Mouse (Mus musculus) midbrain, embryonic 16.5 days (tissue): ENCODE measurements around the gene 9030612E09Rik. TPM values are rescaled to one million over a fixed set of nuclear protein-coding genes. Genes with fewer than 3 reads are reported as not detected.

ENCODE experiments used
- ATAC-seq: fragments of 200-750 bp; cut with Nextera tagmentation; 2 replicates; pipeline ENCODE4 v1.8.0; 2017; ENCODE audit warnings: moderate TSS enrichment
- H3K27ac ChIP-seq: fragments of 300-500 bp; sonication (generic); 2 replicates; pipeline ENCODE4 v1.5.1; 2014; ENCODE audit warnings: mild to moderate bottlenecking, low read length, mixed read lengths
- H3K27me3 ChIP-seq: fragments of 300-500 bp; sonication (generic); 2 replicates; pipeline ENCODE4 v1.6.1; 2014; ENCODE audit warnings: low read depth, low read length, mixed read lengths; ENCODE audit not compliant: control insufficient read depth, insufficient read depth
- H3K36me3 ChIP-seq: fragments of 300-500 bp; sonication (generic); 2 replicates; pipeline ENCODE4 v1.6.1; 2014; ENCODE audit warnings: mild to moderate bottlenecking, low read length, moderate library complexity, mixed read lengths; ENCODE audit not compliant: control insufficient read depth, insufficient read depth
- H3K4me1 ChIP-seq: fragments of 300-500 bp; sonication (generic); 2 replicates; pipeline ENCODE4 v1.6.1; 2014; ENCODE audit warnings: mild to moderate bottlenecking, low read length, mixed read lengths; ENCODE audit not compliant: control insufficient read depth, insufficient read depth
- H3K4me2 ChIP-seq: fragments of 300-500 bp; sonication (generic); 2 replicates; pipeline ENCODE4 v1.6.1; 2014; ENCODE audit warnings: mild to moderate bottlenecking, low read length, mixed read lengths
- H3K4me3 ChIP-seq: fragments of 300-500 bp; sonication (generic); 2 replicates; pipeline ENCODE4 v1.5.1; 2014; ENCODE audit warnings: low read depth, mild to moderate bottlenecking, low read length, moderate library complexity, mixed read lengths
- H3K9ac ChIP-seq: fragments of 300-500 bp; sonication (generic); 2 replicates; pipeline ENCODE4 v1.6.1; 2014; ENCODE audit warnings: low read depth, low read length, mixed read lengths
- H3K9me3 ChIP-seq: fragments of 300-500 bp; sonication (generic); replicated peaks from 2 replicates; pipeline ENCODE4 v1.6.1; 2014; ENCODE audit warnings: mild to moderate bottlenecking, low read length, mixed read lengths; ENCODE audit not compliant: control insufficient read depth, poor library complexity, severe bottlenecking
- WGBS: fragments of 180-500 bp; shearing (Covaris S2); extraction: QIAGEN DNeasy Blood & Tissue Kit; methylation state at CpG from one replicate; pipeline ENCODE4 v1.1.7; 2014; 5-methylcytosine and 5-hydroxymethylcytosine counted together
- polyA plus RNA-seq: library from polyadenylated mRNA; unstranded; fragments of >200 nt; fragmentation: Nextera tagmentation; extraction: Ambion mirVana; gene quantifications from 2 replicates; pipeline ENCODE4 v1.2.1, GENCODE M21; 2015

Gene 9030612E09Rik
- polyA plus RNA-seq, 1 experiment from 2014 or later: 1.8 TPM

GRCm38 (mm10) chr10:43162318-43162717, 12.2 kb upstream of the 9030612E09Rik start:
- Histone ChIP-seq H3K27ac (peak overlapping the region; percentile 57), H3K9me3 (no peaks in the 10 kb centered on the region), H3K4me2 (peak overlapping the region; percentile 26; the same call in 1 of the 2 replicates), H3K4me3 (no peak overlapping the region), H3K27me3 (no peaks in the 10 kb centered on the region), H3K4me1 (peaks cover 7% of the 10 kb centered on the region; the same call in 1 of the 2 replicates), H3K9ac (no peak overlapping the region; the same call in 1 of the 2 replicates), H3K36me3 (no peaks in the 10 kb centered on the region)
- peak; percentile 28; the same call in 1 of the 2 replicates for ATAC-seq
- 38% methylated on average over 12 of the region's 12 CpGs for WGBS

- no peaks in the 10 kb centered on the region for H3K36me3 ChIP-seq
- H3K4me1 ChIP-seq: peaks cover 11% of the 10 kb centered on the region; the same call in 1 of the 2 replicates
- 91% methylated on average over 2 of the region's 2 CpGs for WGBS
- no peak overlapping the region for H3K9ac ChIP-seq
- no peak for ATAC-seq
- no peaks in the 10 kb centered on the region for H3K9me3 ChIP-seq
- H3K4me2 ChIP-seq: no peak overlapping the region
- H3K27me3 ChIP-seq: no peaks in the 10 kb centered on the region
- H3K4me3 ChIP-seq: no peak overlapping the region
- no peak overlapping the region for H3K27ac ChIP-seq
Observed at GRCm38 (mm10) chr10:43164406-43164805, 10.1 kb upstream of the 9030612E09Rik start.

- H3K4me3 ChIP-seq: no peak overlapping the region
- no peak overlapping the region for H3K27ac ChIP-seq
- H3K36me3 ChIP-seq: no peaks in the 10 kb centered on the region
- no peak overlapping the region for H3K9ac ChIP-seq
- H3K9me3 ChIP-seq: no peaks in the 10 kb centered on the region
- no peak overlapping the region for H3K4me2 ChIP-seq
- 81% methylated on average over 1 of the region's 1 CpGs for WGBS
- peaks cover 23% of the 10 kb centered on the region for H3K4me1 ChIP-seq
- H3K27me3 ChIP-seq: no peaks in the 10 kb centered on the region
- ATAC-seq: no peak
Observed at GRCm38 (mm10) chr10:43166146-43166545, 8.4 kb upstream of the 9030612E09Rik start.

GRCm38 (mm10) chr10:43166817-43167216, 7.7 kb upstream of the 9030612E09Rik start:
- no peak for ATAC-seq
- no peak overlapping the region for H3K9ac ChIP-seq
- H3K4me1 ChIP-seq: peaks cover 26% of the 10 kb centered on the region
- no peak overlapping the region for H3K27ac ChIP-seq
- 99% methylated on average over 3 of the region's 3 CpGs for WGBS
- H3K36me3 ChIP-seq: no peaks in the 10 kb centered on the region
- H3K9me3 ChIP-seq: no peaks in the 10 kb centered on the region
- H3K4me2 ChIP-seq: no peak overlapping the region
- no peaks in the 10 kb centered on the region for H3K27me3 ChIP-seq
- no peak overlapping the region for H3K4me3 ChIP-seq

- no peak for ATAC-seq
- 67% methylated on average over 7 of the region's 7 CpGs for WGBS
- Histone ChIP-seq H3K27ac (no peak overlapping the region), H3K9me3 (no peaks in the 10 kb centered on the region), H3K4me3 (no peak overlapping the region), H3K4me2 (peak overlapping the region; percentile 8; the same call in 1 of the 2 replicates), H3K4me1 (peaks cover 27% of the 10 kb centered on the region), H3K36me3 (no peaks in the 10 kb centered on the region), H3K9ac (no peak overlapping the region), H3K27me3 (no peaks in the 10 kb centered on the region)
Observed at GRCm38 (mm10) chr10:43168847-43169246, 5.7 kb upstream of the 9030612E09Rik start.

- peak overlapping the region; percentile 82 for H3K4me2 ChIP-seq
- H3K36me3 ChIP-seq: no peaks in the 10 kb centered on the region
- no peaks in the 10 kb centered on the region for H3K9me3 ChIP-seq
- H3K9ac ChIP-seq: peak overlapping the region; percentile 54
- WGBS: 4% methylated on average over 8 of the region's 8 CpGs
- peaks cover 31% of the 10 kb centered on the region for H3K4me1 ChIP-seq
- H3K27ac ChIP-seq: no peak overlapping the region
- no peak for ATAC-seq
- H3K27me3 ChIP-seq: no peaks in the 10 kb centered on the region
- H3K4me3 ChIP-seq: peak overlapping the region; percentile 33
Observed at GRCm38 (mm10) chr10:43171106-43171505, 3.4 kb upstream of the 9030612E09Rik start.

GRCm38 (mm10) chr10:43172066-43172465, 2.4 kb upstream of the 9030612E09Rik start:
- Histone ChIP-seq H3K36me3 (no peaks in the 10 kb centered on the region), H3K9me3 (no peaks in the 10 kb centered on the region), H3K27me3 (no peaks in the 10 kb centered on the region), H3K4me3 (peak overlapping the region; percentile 86), H3K4me1 (peaks cover 31% of the 10 kb centered on the region), H3K9ac (peak overlapping the region; percentile 98), H3K4me2 (peak overlapping the region; percentile 82), H3K27ac (no peak overlapping the region)
- WGBS: 7% methylated on average over 7 of the region's 7 CpGs
- no peak for ATAC-seq

- no peak for ATAC-seq
- Histone ChIP-seq H3K4me3 (peak overlapping the region; percentile 86), H3K4me2 (peak overlapping the region; percentile 82), H3K27me3 (no peaks in the 10 kb centered on the region), H3K9ac (peak overlapping the region; percentile 98), H3K27ac (no peak overlapping the region), H3K4me1 (peaks cover 31% of the 10 kb centered on the region), H3K9me3 (no peaks in the 10 kb centered on the region), H3K36me3 (no peaks in the 10 kb centered on the region)
- 3% methylated on average over 8 of the region's 8 CpGs for WGBS
Observed at GRCm38 (mm10) chr10:43172554-43172953, 1.9 kb upstream of the 9030612E09Rik start.

- under 1% methylated on average over 53 of the region's 53 CpGs for WGBS
- peak overlapping the region; percentile 99 for H3K27ac ChIP-seq
- peak overlapping the region; percentile 82 for H3K4me2 ChIP-seq
- peak overlapping the region; percentile 98 for H3K9ac ChIP-seq
- peaks cover 31% of the 10 kb centered on the region for H3K4me1 ChIP-seq
- H3K9me3 ChIP-seq: no peaks in the 10 kb centered on the region
- ATAC-seq: peak; percentile 32
- H3K27me3 ChIP-seq: no peaks in the 10 kb centered on the region
- no peaks in the 10 kb centered on the region for H3K36me3 ChIP-seq
- H3K4me3 ChIP-seq: peak overlapping the region; percentile 86
Observed at GRCm38 (mm10) chr10:43173141-43173827, 1.2 kb upstream of the 9030612E09Rik start.
